8 mouse cellular contexts compared by ENCODE assay signal in genomic region chr4:156059261-156059660, GRCm38 (mm10). TPM values are rescaled to one million over a fixed set of nuclear protein-coding genes. Genes with fewer than 3 reads are reported as not detected.
DNase-seq lines count a peak whose midpoint lies in the region; ATAC-seq and TF ChIP-seq lines count a peak whose summit lies in the region.
"Had no signal": no experiment of that assay in that cellular context is flagged by ENCODE, and none has a peak within 500 bp of the region (broad histone marks: within the 10 kb centered on the region; RNA-seq: fewer than 3 reads in every experiment).

Gene Ttll10 (minus strand): TSS chr4:156059414.

- no peaks in the 10 kb centered on the region for H3K27me3 ChIP-seq in testis, adult 2 months (ENCODE audit: control insufficient read depth, insufficient read depth, low read length)
- no peaks in the 10 kb centered on the region for H3K27me3 ChIP-seq in kidney, embryonic 14.5 days (ENCODE audit: control insufficient read depth, insufficient read depth, low read length)
- no peaks in the 10 kb centered on the region for H3K27me3 ChIP-seq in lung, embryonic 14.5 days (ENCODE audit: insufficient read depth, low read length)
- no peaks in the 10 kb centered on the region for H3K27me3 ChIP-seq in neural tube, embryonic 15.5 days (replicated peaks)
- H3K27me3 ChIP-seq: hindbrain, embryonic 12.5 days had no signal

- no peaks in the 10 kb centered on the region for H3K4me1 ChIP-seq in testis, adult 2 months (ENCODE audit: control insufficient read depth, insufficient read depth, low read length)
- no peaks in the 10 kb centered on the region for H3K4me1 ChIP-seq in kidney, embryonic 14.5 days (ENCODE audit: control insufficient read depth, insufficient read depth, low read length)
- peaks cover 6% of the 10 kb centered on the region; the same call in 1 of the 2 replicates for H3K4me1 ChIP-seq in lung, embryonic 14.5 days (ENCODE audit: insufficient read depth)
- 0 out of 2 replicates have a peak, but pooled peaks cover 5% of the 10 kb centered on the region for H3K4me1 ChIP-seq in neural tube, embryonic 15.5 days

- H3K4me2 ChIP-seq in kidney, embryonic 14.5 days (replicated peaks; ENCODE audit: low read depth, low read length), result peak within 1 kb of the TSS; percentile 44
- H3K4me2 ChIP-seq in lung, embryonic 14.5 days, result peak within 1 kb of the TSS; percentile 53
- H3K4me2 ChIP-seq in neural tube, embryonic 15.5 days, result no peak within 1 kb of the TSS
- H3K4me2 ChIP-seq: hindbrain, embryonic 12.5 days had no signal

- H3K9me3 ChIP-seq in kidney, embryonic 14.5 days (ENCODE audit: control insufficient read depth, low read length), result no peaks in the 10 kb centered on the region
- H3K9me3 ChIP-seq in lung, embryonic 14.5 days (ENCODE audit: low read depth, low read length), result no peaks in the 10 kb centered on the region
- H3K9me3 ChIP-seq in neural tube, embryonic 15.5 days (replicated peaks), result no peaks in the 10 kb centered on the region
- H3K9me3 ChIP-seq: hindbrain, embryonic 12.5 days had no signal

- no peak within 1 kb of the TSS for H3K27ac ChIP-seq in testis, adult 2 months (ENCODE audit: control insufficient read depth, insufficient read depth, low read depth, low read length)
- peak within 1 kb of the TSS; percentile 93 for H3K27ac ChIP-seq in kidney, embryonic 14.5 days (ENCODE audit: low read depth, low read length)
- peak within 1 kb of the TSS; percentile 95 for H3K27ac ChIP-seq in lung, embryonic 14.5 days (ENCODE audit: low read depth)
- H3K27ac ChIP-seq in neural tube, embryonic 15.5 days (replicated peaks), result no peak within 1 kb of the TSS
- H3K27ac ChIP-seq: hindbrain, embryonic 12.5 days had no signal

- peak; percentile 50 for ATAC-seq in kidney, embryonic 14.5 days (ENCODE audit: low FRiP score, low TSS enrichment)
- ATAC-seq in lung, embryonic 14.5 days (ENCODE audit: insufficient read depth), result peak; percentile 87
- no peak for ATAC-seq in neural tube, embryonic 15.5 days (ENCODE audit: low FRiP score)

- TF ChIP-seq POLR2A in testis, adult 2 months (IDR thresholded peaks at IDR 0.05; ENCODE audit: control insufficient read depth, low read depth, low read length), result no peak

- no peaks in the 10 kb centered on the region for H3K36me3 ChIP-seq in testis, adult 2 months (ENCODE audit: control insufficient read depth, insufficient read depth, low read length)
- H3K36me3 ChIP-seq in kidney, embryonic 14.5 days (ENCODE audit: control insufficient read depth, insufficient read depth, low read length), result no peaks in the 10 kb centered on the region
- H3K36me3 ChIP-seq in lung, embryonic 14.5 days (ENCODE audit: insufficient read depth), result no peaks in the 10 kb centered on the region
- H3K36me3 ChIP-seq in neural tube, embryonic 15.5 days, result no peaks in the 10 kb centered on the region
- H3K36me3 ChIP-seq: hindbrain, embryonic 12.5 days had no signal

- 26% methylated on average over 5 of the region's 5 CpGs for WGBS in kidney, embryonic 14.5 days
- 23% methylated on average over 5 of the region's 5 CpGs for WGBS in lung, embryonic 14.5 days
- 26% methylated on average over 5 of the region's 5 CpGs for WGBS in neural tube, embryonic 15.5 days

- peak within 1 kb of the TSS; percentile 62 for H3K9ac ChIP-seq in kidney, embryonic 14.5 days (ENCODE audit: low read depth, low read length)
- H3K9ac ChIP-seq in lung, embryonic 14.5 days, result peak within 1 kb of the TSS; percentile 64
- H3K9ac ChIP-seq in neural tube, embryonic 15.5 days (replicated peaks), result no peak within 1 kb of the TSS
- H3K9ac ChIP-seq: hindbrain, embryonic 12.5 days had no signal

- TF ChIP-seq CTCF in testis, adult 2 months (IDR thresholded peaks at IDR 0.05; ENCODE audit: control insufficient read depth, insufficient read depth, insufficient replicate concordance, low read depth, low read length), result no peak
- TF ChIP-seq CTCF in lung, embryonic 14.5 days (IDR thresholded peaks at IDR 0.05; ENCODE audit: low read depth), result no peak

- H3K4me3 ChIP-seq in testis, adult 2 months (ENCODE audit: control insufficient read depth, low read depth, low read length), result no peak within 1 kb of the TSS
- H3K4me3 ChIP-seq in kidney, embryonic 14.5 days (ENCODE audit: low read length), result peak within 1 kb of the TSS; percentile 40
- peak within 1 kb of the TSS; percentile 35 for H3K4me3 ChIP-seq in lung, embryonic 14.5 days (ENCODE audit: low read depth, low read length)
- no peak within 1 kb of the TSS for H3K4me3 ChIP-seq in neural tube, embryonic 15.5 days (replicated peaks)
- H3K4me3 ChIP-seq: hindbrain, embryonic 12.5 days had no signal

- no peak for DNase-seq in testis, postnatal 10 days (ENCODE audit: low spot score)
- peak; percentile 53 for DNase-seq in lung, embryonic 14.5 days
- no peak for DNase-seq in gastrocnemius, postnatal 25 days
- no peak for DNase-seq in adrenal gland, adult 8-10 months

RNA-seq across cellular contexts. Expression of gene Ttll10, which starts in this region (rescaled TPM):
- polyA plus RNA-seq in testis, adult 2 months (2012; rRNA removed), result 641 and 673 TPM in 2 replicates
- 3.5 and 6.0 TPM in 2 replicates for polyA plus RNA-seq in kidney, embryonic 14.5 days (2014; fragmentation: Nextera tagmentation; extraction: Ambion mirVana)
- 2.1 and 3.0 TPM in 2 replicates for polyA plus RNA-seq in lung, embryonic 14.5 days (2014; fragmentation: Nextera tagmentation; extraction: Ambion mirVana)
- total RNA-seq in gastrocnemius, postnatal 25 days (2021), result not detected
- total RNA-seq in adrenal gland, adult 8-10 months (2022), result 1 to 10 TPM in 1 of 4 experiments, under 1 TPM in 2, not detected in 1; 0.38 to 1.2 (median 0.86) TPM
- polyA plus RNA-seq in neural tube, embryonic 15.5 days (2015; fragmentation: Nextera tagmentation; extraction: Ambion mirVana), result 0.64 TPM in 1 of 2 replicates, not detected in the other

Comparison
In these comparisons a context has a peak if more than half of its experiments do, and no peak if none do; other contexts are left out.
1. RNA of gene Ttll10 (polyA plus RNA-seq): 641 to 673 TPM in testis, adult 2 months; 3.5 to 6.0 TPM in kidney, embryonic 14.5 days, 2.1 to 3.0 TPM in lung, embryonic 14.5 days and 0.64 TPM in neural tube, embryonic 15.5 days; every median in the first group is over 10 times any median in the second.
2. H3K27ac ChIP-seq: peak in kidney, embryonic 14.5 days (single experiment) and lung, embryonic 14.5 days (single experiment); none in testis, adult 2 months (single experiment) and neural tube, embryonic 15.5 days (single experiment).
3. H3K4me3 ChIP-seq: peak in kidney, embryonic 14.5 days (single experiment) and lung, embryonic 14.5 days (single experiment); none in testis, adult 2 months (single experiment) and neural tube, embryonic 15.5 days (single experiment).